Mouse (Mus musculus) C2C12 (cell line): ENCODE results near the gene Hoxa9.

Experiments used
- CTCF ChIP-seq: IDR thresholded peaks from one replicate; pipeline ENCODE4 v1.5.1; 2011; ENCODE audit not compliant: control insufficient read depth, insufficient read depth, insufficient read length
- FOSL1 ChIP-seq: IDR thresholded peaks from one replicate; pipeline ENCODE4 v1.8.0; 2011; ENCODE audit warnings: mild to moderate bottlenecking, low read length; ENCODE audit not compliant: poor library complexity, insufficient read depth, severe bottlenecking

GRCm38 (mm10) chr6:52237346-52238154 is 6.7 kb upstream of the Hoxa9 start:
- no peak for TF ChIP-seq CTCF
- no peak for TF ChIP-seq FOSL1
